Mouse (Mus musculus): ENCODE results near the gene Olfr970. TPM values are rescaled to one million over a fixed set of nuclear protein-coding genes. Genes with fewer than 3 reads are reported as not detected.
"Not testable (repeated sequence)": the region's sequence is repeated elsewhere in the genome, so short reads cannot be mapped to it uniquely, and the experiment has no call there.

Gene Olfr970
- polyA plus RNA-seq (2015; fragmentation: Nextera tagmentation; extraction: Ambion mirVana), result not detected in 2 replicates

DNA sequence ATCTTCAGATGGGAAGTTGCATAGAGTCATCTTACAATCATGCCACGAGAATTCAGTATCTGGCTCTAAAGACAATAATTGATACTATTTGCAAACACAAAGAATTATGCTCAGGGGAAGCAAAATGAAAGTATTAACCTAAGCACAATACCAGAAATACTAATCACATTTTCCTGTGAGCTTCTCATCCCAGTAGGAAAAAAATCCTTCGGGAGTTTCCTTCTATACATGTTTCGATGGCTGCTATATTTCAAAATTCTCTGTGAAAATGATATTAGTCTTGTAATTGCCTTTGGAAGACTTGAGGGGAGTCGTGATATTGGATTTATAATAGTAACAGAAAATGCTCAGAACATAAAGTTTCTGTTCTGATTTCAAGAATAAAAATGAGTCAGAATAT is at the start of gene Olfr970:
Olfr970 (plus strand) TSS at position 301 of the 400 bp plus-strand sequence.
- Histone ChIP-seq H3K4me1 (no peaks in the 10 kb centered on the region), H3K4me3 (no peak within 1 kb of the TSS), H3K27me3 (no peaks in the 10 kb centered on the region), H3K9ac (no peak within 1 kb of the TSS), H3K9me3 (no peaks in the 10 kb centered on the region), H3K27ac (no peak within 1 kb of the TSS), H3K36me3 (no peaks in the 10 kb centered on the region), H3K4me2 (no peak within 1 kb of the TSS)
- 72% methylated on average over 4 of the region's 4 CpGs for WGBS
- ATAC-seq (ENCODE audit: insufficient number of reproducible peaks, insufficient read depth, low FRiP score, low TSS enrichment, low read depth), result no peak

DNA sequence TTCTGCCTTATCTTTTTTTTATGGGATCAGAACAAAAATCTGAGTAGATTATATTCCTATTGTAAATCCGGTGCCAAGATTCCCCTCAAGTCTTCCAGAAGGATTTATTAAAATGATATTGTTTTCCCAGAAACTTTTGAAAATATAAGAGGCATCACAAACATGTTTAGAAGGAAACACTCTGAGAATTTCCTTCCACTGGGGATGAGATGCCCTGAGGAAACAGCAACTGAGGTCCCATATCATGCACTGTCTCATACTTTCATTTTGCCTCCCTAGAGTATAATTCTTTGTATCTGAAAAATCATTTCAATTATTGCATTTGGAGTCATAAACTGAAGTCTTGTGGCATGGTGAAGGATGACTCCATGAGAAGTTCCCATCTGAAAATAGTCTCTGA is 25.5 kb upstream of the Olfr970 start, which contains the start of gene Olfr968:
Olfr968 (minus strand) TSS at position 101 of the 400 bp plus-strand sequence.
- no peak within 1 kb of the TSS for H3K4me2 ChIP-seq
- no peaks in the 10 kb centered on the region for H3K36me3 ChIP-seq
- 81% methylated on average over 1 of the region's 1 CpGs for WGBS
- H3K4me1 ChIP-seq, result no peaks in the 10 kb centered on the region
- H3K27me3 ChIP-seq, result no peaks in the 10 kb centered on the region
- ATAC-seq (ENCODE audit: insufficient number of reproducible peaks, insufficient read depth, low FRiP score, low TSS enrichment, low read depth), result no peak
- no peaks in the 10 kb centered on the region for H3K9me3 ChIP-seq
- no peak within 1 kb of the TSS for H3K4me3 ChIP-seq
- H3K9ac ChIP-seq, result no peak within 1 kb of the TSS
- H3K27ac ChIP-seq, result no peak within 1 kb of the TSS

DNA sequence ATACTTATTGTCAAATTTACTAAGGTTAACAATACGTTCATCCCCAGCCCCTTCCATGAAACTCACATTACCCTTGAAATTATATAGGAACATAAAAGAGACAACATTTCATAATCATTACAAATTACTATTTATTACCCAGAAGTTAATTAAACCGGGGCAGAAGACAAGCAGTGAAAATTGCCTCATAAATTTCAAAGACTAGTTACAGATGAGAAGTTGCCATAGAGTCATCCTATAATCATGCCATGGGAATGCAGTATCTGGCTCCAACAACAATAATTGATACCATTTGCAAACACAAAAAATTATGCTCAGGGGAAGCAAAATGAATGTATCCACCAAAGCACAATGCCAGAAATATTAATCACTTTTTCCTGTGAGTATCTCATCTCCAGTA is 18.1 kb upstream of the Olfr970 start, which contains the start of gene Olfr969:
Olfr969 (plus strand) TSS at position 388 of the 400 bp plus-strand sequence.
- H3K4me1 ChIP-seq, result no peaks in the 10 kb centered on the region
- H3K4me3 ChIP-seq, result no peak within 1 kb of the TSS
- no peak for ATAC-seq (ENCODE audit: insufficient number of reproducible peaks, insufficient read depth, low FRiP score, low TSS enrichment, low read depth)
- H3K9me3 ChIP-seq, result no peaks in the 10 kb centered on the region
- H3K27ac ChIP-seq, result no peak within 1 kb of the TSS
- no peak within 1 kb of the TSS for H3K4me2 ChIP-seq
- no peak within 1 kb of the TSS for H3K9ac ChIP-seq
- H3K27me3 ChIP-seq, result no peaks in the 10 kb centered on the region
- 56% methylated on average over 2 of the region's 2 CpGs for WGBS
- no peaks in the 10 kb centered on the region for H3K36me3 ChIP-seq

DNA sequence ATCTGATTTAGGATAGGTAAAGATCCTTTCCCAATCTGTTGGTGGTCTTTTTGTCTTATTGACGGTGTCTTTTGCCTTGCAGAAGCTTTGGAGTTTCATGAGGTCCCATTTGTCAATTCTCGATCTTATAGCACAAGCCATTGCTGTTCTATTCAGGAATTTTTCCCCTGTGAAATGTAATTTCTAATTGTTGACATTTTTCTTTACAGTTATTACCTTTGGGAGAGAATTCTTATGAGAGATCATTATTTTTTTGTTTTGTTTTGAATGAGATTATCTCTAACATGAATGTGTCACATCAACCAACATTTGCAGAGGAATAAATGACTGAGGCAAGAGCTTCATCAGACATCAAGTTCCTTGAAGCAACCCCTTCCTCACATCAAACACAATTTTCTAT is 27.9 kb downstream of the Olfr970 start, which contains the start of gene Olfr971:
Olfr971 (plus strand) TSS at position 301 of the 400 bp plus-strand sequence.
- ATAC-seq (ENCODE audit: insufficient number of reproducible peaks, insufficient read depth, low FRiP score, low TSS enrichment, low read depth); H3K27me3 ChIP-seq; H3K4me2 ChIP-seq; H3K9ac ChIP-seq; H3K27ac ChIP-seq; H3K36me3 ChIP-seq; H3K4me3 ChIP-seq; H3K9me3 ChIP-seq; H3K4me1 ChIP-seq: not testable (repeated sequence)
- WGBS, result 92% methylated on average over 2 of the region's 2 CpGs

DNA sequence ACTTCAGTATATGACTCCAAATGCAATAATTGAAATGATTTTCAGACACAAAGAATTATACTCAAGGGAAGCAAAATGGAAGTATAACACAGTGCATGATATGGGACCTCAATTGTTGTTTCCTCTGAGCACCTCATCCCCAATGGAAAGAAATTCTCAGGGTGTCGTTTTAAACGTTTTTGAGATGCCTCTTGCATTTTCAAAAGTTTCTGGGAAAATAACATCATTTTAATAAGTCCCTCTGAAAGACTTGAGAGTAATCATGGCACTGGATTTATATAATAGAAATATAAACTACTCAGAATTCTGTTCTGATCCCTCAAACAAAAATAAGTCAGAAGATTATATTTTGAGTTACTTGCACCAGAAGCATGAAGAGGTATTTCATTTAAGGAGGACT is 57.5 kb downstream of the Olfr970 start, which contains the start of gene Olfr972:
Olfr972 (plus strand) TSS at position 301 of the 400 bp plus-strand sequence.
- Histone ChIP-seq H3K27me3 (no peaks in the 10 kb centered on the region), H3K4me3 (no peak within 1 kb of the TSS), H3K9me3 (no peaks in the 10 kb centered on the region), H3K36me3 (no peaks in the 10 kb centered on the region), H3K27ac (no peak within 1 kb of the TSS), H3K9ac (no peak within 1 kb of the TSS), H3K4me1 (no peaks in the 10 kb centered on the region), H3K4me2 (no peak within 1 kb of the TSS)
- no peak for ATAC-seq (ENCODE audit: insufficient number of reproducible peaks, insufficient read depth, low FRiP score, low TSS enrichment, low read depth)
- 60% methylated on average over 2 of the region's 2 CpGs for WGBS

Other genes starting within 250 kb of the Olfr970 start
- 0.06 TPM in 1 of 2 replicates, not detected in the other for gene Olfr959, start 233.3 kb upstream of the Olfr970 start, polyA plus RNA-seq (2015; fragmentation: Nextera tagmentation; extraction: Ambion mirVana)
- gene AW551984, start 204.5 kb upstream of the Olfr970 start, polyA plus RNA-seq (2015; fragmentation: Nextera tagmentation; extraction: Ambion mirVana), result 50.9 and 54.9 TPM in 2 replicates
- gene Olfr148, start 198.2 kb upstream of the Olfr970 start, polyA plus RNA-seq (2015; fragmentation: Nextera tagmentation; extraction: Ambion mirVana), result not detected in 2 replicates
- not detected in 2 replicates for gene Olfr960, start 187.5 kb upstream of the Olfr970 start, polyA plus RNA-seq (2015; fragmentation: Nextera tagmentation; extraction: Ambion mirVana)
- gene Olfr961, start 163.8 kb upstream of the Olfr970 start, polyA plus RNA-seq (2015; fragmentation: Nextera tagmentation; extraction: Ambion mirVana), result not detected in 2 replicates
- not detected in 2 replicates for gene Olfr963, start 141.7 kb upstream of the Olfr970 start, polyA plus RNA-seq (2015; fragmentation: Nextera tagmentation; extraction: Ambion mirVana)
- not detected in 2 replicates for gene Olfr149, start 101.7 kb upstream of the Olfr970 start, polyA plus RNA-seq (2015; fragmentation: Nextera tagmentation; extraction: Ambion mirVana)
- not detected in 2 replicates for gene Olfr965, start 97.5 kb upstream of the Olfr970 start, polyA plus RNA-seq (2015; fragmentation: Nextera tagmentation; extraction: Ambion mirVana)
- gene Olfr150, start 77.9 kb upstream of the Olfr970 start, polyA plus RNA-seq (2015; fragmentation: Nextera tagmentation; extraction: Ambion mirVana), result not detected in 2 replicates
- gene Olfr967, start 62.6 kb upstream of the Olfr970 start, polyA plus RNA-seq (2015; fragmentation: Nextera tagmentation; extraction: Ambion mirVana), result not detected in 2 replicates
- not detected in 2 replicates for gene Olfr968, start 25.6 kb upstream of the Olfr970 start, polyA plus RNA-seq (2015; fragmentation: Nextera tagmentation; extraction: Ambion mirVana)
- gene Olfr969, start 17.9 kb upstream of the Olfr970 start, polyA plus RNA-seq (2015; fragmentation: Nextera tagmentation; extraction: Ambion mirVana), result not detected in 2 replicates
- gene Olfr971, start 28.0 kb downstream of the Olfr970 start, polyA plus RNA-seq (2015; fragmentation: Nextera tagmentation; extraction: Ambion mirVana), result not detected in 2 replicates
- not detected in 2 replicates for gene Olfr972, start 57.6 kb downstream of the Olfr970 start, polyA plus RNA-seq (2015; fragmentation: Nextera tagmentation; extraction: Ambion mirVana)
- gene Olfr229, start 98.5 kb downstream of the Olfr970 start, polyA plus RNA-seq (2015; fragmentation: Nextera tagmentation; extraction: Ambion mirVana), result not detected in 2 replicates
- gene Olfr974, start 128.6 kb downstream of the Olfr970 start, polyA plus RNA-seq (2015; fragmentation: Nextera tagmentation; extraction: Ambion mirVana), result 0.25 TPM in 1 of 2 replicates, not detected in the other
- gene Olfr975, start 143.2 kb downstream of the Olfr970 start, polyA plus RNA-seq (2015; fragmentation: Nextera tagmentation; extraction: Ambion mirVana), result not detected in 2 replicates
- not detected in 2 replicates for gene Olfr976, start 152.3 kb downstream of the Olfr970 start, polyA plus RNA-seq (2015; fragmentation: Nextera tagmentation; extraction: Ambion mirVana)
- gene Olfr978, start 183.3 kb downstream of the Olfr970 start, polyA plus RNA-seq (2015; fragmentation: Nextera tagmentation; extraction: Ambion mirVana), result not detected in 2 replicates
- gene Olfr979, start 194.6 kb downstream of the Olfr970 start, polyA plus RNA-seq (2015; fragmentation: Nextera tagmentation; extraction: Ambion mirVana), result not detected in 2 replicates
- gene Olfr980, start 200.7 kb downstream of the Olfr970 start, polyA plus RNA-seq (2015; fragmentation: Nextera tagmentation; extraction: Ambion mirVana), result not detected in 2 replicates
- not detected in 2 replicates for gene Olfr981, start 212.6 kb downstream of the Olfr970 start, polyA plus RNA-seq (2015; fragmentation: Nextera tagmentation; extraction: Ambion mirVana)